Mouse (Mus musculus): ENCODE data around the gene Eif2ak4.

Eif2ak4 gene

GRCm38 (mm10) chr2:118388341-118389335 lies at the start of gene Eif2ak4:
Eif2ak4 (plus strand) TSS chr2:118388618.
- peak; percentile 100 for DNase-seq

GRCm38 (mm10) chr2:118341295-118341694 lies 47.1 kb upstream of the Eif2ak4 start:
- no peak for DNase-seq

GRCm38 (mm10) chr2:118343897-118344296 lies 44.5 kb upstream of the Eif2ak4 start:
- DNase-seq: no peak

GRCm38 (mm10) chr2:118345535-118345934 lies 42.9 kb upstream of the Eif2ak4 start:
- no peak for DNase-seq

GRCm38 (mm10) chr2:118353498-118353897 lies 34.9 kb upstream of the Eif2ak4 start:
- DNase-seq: peak in 1 of 2 experiments; percentile 5

DNA sequence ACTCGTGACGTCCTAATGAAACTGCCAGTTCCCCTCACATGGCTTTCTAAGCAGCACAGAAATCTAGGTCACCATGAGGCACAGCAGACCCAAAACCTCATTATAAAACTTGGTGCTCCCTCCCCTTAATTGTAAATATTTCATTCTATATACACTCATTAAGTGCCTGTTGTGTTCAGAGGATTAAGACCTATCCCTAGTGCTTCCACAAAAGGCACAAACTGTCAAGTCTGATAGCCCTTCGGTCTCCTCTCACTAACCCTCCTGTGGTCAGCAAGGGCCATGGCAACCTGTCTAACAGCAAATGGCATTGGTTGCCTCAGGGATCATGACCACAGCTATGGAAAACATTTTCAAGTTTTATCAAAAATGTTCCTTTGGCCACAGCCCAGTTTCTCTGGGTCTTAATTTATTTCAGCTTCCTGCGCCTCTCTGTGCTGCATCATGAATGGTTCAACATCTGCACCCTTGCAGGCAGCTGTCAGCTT lies 34.5 kb upstream of the Eif2ak4 start:
- DNase-seq: peak in 1 of 2 experiments; percentile 5

- no peak for DNase-seq
Measured at GRCm38 (mm10) chr2:118355138-118355719, 33.2 kb upstream of the Eif2ak4 start.

DNA sequence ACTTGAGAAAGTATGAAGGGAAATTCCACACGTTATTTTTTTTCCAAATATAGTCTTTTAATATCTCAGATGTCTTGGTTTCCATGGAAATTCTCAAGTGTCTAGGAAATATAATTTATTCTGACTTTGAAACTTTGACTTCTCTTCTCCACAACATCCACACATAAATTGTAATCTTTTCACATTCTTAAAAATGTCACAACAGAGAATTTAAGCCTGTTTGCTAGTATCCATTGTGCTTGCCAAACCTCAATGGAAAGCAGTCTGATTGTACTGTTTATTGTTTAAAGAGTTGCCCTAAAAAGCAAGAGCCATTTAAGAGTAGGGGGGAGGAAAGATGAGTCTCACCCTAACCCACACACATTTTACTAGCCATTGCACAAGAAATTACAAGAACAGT lies 16.6 kb upstream of the Eif2ak4 start:
- no peak for DNase-seq

GRCm38 (mm10) chr2:118372561-118372900 lies 15.9 kb upstream of the Eif2ak4 start:
- DNase-seq: no peak

GRCm38 (mm10) chr2:118372901-118373571 lies 15.4 kb upstream of the Eif2ak4 start, which contains the start of gene Gpr176:
Gpr176 (minus strand) TSS chr2:118373419.
- peak in 1 of 2 experiments; percentile 3 for DNase-seq

DNA sequence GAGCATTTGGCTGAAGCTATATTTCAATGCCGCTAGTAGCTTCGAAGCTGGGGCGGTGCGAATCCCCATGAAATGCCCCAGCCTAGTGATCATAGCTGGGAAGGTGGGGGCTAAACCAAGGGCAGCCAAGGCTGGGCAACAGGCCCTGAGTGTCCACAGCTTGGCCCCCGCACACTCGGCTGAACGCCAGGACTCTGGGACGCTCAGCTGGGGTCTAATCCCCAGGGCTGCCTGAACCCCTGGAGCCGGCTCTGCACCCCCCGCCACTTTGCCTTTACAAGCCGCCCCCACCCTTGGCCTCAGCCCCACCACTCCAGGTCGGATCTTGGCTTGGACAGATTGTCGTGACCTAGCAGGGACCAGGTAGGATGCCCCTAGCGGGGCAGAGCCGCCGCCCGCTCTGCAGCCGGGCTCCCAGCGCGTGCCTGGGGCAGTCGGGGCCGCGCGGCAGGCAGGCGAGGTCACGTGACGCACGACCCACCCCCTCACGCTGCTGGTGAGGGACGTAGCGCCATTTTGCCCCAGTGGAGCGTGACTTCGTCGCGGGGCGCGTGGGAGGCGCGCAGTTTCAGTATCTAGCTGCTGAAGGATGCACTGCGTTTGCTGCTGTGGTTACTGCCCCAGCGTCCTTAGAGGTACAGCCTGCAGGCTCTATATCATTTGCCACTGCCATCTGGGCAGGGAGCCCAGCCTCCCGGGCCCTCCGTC lies 14.7 kb upstream of the Eif2ak4 start:
- peak; percentile 32 to 46 for DNase-seq

- no peak for DNase-seq
Measured at GRCm38 (mm10) chr2:118375522-118375921, 12.9 kb upstream of the Eif2ak4 start.

DNA sequence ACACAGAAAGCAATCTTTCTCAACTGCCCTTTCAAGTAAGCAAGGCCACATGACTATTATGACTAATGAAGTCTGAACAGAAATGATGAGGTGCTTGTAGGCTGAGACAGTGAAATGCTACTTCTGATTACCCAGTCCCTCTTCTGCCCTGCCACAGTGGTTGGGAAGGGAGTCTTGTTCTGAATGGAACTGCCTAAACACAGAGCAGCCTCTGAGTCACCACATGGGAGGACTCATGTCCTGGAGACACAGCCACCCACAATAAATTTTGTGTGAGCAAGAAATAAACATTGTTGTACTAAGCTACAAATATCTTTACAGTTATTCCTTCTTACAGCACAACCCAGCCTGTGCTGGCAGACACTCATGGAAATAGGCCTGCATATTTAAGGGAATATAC lies 12.5 kb upstream of the Eif2ak4 start:
- no peak for DNase-seq

DNA sequence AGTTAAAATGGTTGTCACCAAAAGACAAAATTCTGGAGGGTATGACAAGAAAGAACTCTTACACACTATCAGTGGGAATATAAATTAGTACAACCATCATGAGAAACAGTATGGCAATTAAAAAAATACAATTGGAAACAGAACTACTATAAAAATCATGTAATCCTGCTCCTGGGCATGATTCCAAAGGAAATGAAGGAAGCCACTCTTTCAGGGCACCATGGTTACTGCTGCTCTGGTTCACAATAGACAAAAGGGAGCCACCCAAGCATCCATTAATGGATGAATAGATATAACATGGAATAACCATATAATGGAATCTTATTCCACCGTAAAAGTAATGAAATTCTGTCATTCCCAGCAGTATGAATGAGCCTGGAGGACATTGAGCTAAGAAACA lies 8.7 kb upstream of the Eif2ak4 start:
- no peak for DNase-seq

DNA sequence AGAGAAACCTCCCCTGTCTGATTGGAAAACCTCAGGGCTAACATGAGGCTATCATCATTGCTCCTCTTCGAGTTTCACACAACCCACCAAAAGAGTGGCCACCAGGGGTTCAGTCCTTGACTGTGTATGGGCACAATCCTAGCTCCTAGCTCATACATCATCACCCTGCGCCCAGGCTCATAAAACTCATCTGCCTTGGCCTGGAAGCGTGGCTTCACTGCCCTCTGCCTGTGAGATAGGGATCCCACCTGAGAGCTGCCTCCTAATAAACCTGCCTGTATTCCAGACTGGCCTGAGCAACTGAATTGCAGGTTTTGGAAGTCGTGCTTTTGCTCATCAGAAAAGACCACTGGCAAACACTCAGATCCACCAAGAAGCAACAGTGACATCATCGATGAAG lies 5.0 kb upstream of the Eif2ak4 start:
- no peak for DNase-seq

DNA sequence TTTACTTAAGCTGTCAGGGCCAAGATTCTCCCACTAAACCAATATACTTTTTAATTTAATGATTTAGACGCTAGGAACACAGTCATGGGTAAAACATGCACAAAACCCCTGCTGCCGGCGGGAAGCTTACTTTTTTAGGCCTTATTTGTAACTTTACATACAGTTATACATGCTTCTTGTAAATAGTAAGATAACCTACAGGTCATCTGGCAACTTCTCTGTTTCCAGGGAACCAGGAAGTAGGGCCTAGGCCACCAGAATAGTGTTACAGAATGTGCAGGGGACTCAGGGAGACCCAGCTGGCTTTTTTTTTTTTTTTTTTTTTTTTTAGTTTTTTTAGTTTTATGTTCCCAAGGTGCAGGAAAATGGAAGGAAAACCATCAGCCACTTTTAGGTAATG lies 1.2 kb downstream of the Eif2ak4 start:
- DNase-seq: no peak

DNA sequence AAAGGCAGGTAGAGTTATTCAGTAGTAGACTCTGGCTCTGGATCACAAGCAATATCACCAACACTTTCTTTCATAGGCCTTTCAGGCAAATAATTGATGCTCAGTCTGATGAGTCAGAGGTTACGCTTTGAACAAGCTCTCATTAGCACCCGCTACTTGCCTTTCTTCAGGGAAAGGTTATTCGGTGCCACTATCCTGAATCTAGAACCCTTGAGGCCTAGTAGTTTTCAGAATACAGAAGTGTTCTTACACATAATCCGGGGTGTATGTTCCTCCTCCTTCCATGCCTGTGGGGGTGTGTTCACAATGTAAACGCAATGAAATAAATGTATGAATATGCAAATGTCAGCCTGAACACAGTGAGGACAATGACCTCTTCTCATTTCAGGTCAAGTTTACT lies 1.7 kb downstream of the Eif2ak4 start:
- no peak for DNase-seq

DNA sequence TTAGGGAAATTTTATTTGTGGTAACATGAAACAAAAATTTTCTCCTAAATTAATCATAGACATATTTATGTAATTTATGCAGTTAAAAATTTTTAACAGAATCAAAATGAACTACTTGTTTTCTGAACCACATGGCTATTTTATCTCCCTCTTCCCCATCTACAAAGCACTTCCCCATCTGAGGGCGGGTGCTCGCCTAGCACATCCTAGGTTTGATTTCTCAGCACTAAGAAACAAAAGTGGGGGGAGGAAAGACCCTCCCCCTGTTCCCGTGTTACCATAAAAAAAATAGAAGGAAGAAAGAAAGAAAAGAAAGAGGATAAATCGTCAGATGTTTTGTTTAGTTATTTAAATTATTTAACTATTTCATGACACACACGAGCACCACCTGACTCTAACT lies 2.8 kb downstream of the Eif2ak4 start:
- DNase-seq: no peak

DNA sequence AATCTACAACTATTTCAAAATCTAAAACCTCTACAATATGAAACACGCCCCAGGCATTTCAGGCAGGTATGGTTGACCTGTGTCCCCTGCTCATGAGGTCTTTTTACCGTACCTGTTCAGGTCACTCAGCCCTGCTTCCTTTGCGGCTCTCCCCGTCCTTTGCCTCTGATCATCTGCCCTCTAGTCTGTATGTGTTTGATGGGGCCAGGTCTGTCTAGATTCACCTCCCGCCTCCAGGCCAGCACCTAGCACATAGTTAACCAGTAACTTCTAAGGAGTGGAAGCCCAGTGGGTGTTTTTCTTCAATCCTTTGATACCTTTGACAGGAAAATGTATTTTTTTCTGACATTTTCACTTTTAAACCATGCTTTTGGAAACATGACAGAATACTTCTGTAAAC lies 11.3 kb downstream of the Eif2ak4 start:
- peak in 1 of 2 experiments; percentile 18 for DNase-seq

DNA sequence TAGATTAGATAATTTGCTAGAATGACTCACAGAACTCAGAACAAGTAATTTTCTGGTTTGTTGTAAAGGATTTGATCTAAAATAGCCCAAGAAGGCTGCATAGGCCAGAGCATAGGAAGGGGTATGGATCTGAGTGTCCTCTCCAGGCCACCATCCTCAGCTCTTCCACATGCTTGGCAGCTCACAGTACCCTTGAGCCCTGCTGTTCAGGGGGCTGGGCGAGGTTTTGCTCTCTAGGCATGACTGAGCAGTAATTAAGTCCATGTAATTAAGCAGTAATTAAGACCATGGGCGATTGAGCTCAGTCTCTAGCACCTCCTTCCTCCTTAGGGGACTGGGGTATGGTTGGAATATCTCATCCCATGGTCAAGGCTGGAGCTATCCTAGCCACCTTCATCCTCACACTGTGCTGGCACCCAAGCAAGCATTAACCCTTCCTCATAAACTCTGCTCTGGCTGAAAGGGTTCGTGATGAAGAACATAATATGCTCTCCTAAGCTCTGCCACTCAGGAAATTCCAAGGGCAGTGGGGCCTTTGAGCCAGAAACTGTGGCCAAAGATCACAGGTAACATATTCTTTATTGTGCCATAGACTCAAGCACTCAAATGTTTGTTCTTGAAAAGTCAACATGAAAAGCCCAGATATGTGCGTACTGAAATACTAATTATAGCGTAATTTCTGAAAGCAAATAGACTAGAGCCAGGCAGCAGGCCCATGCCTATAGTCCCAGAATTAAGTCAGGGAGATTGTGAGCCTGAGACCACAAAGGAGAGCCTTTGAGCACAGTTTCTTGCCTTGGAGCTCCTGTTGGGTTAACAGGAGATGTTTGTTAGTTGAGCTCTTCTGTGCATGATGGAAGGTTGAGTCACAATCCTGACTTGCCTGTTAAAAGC lies 13.7 kb downstream of the Eif2ak4 start:
- no peak for DNase-seq

GRCm38 (mm10) chr2:118404336-118404735 lies 15.9 kb downstream of the Eif2ak4 start:
- DNase-seq: no peak

DNA sequence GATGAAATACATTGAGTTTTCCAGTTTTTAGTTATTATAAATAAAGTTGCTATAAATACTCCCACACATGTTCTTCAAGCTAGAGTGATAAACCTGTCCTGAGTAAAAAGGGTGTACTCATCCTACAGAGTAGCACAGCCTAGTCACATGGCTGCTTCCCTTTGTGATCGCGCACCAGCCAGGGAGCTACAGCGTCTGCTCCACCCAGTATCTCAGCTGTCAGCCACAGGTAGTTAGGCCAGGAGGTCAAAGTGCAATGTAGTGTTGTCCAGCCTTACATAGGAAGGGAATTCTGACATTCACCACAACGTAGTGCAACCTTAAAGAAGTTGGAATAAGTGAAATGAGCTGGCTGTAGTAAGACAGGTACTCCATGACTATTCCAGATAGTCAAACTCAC lies 17.1 kb downstream of the Eif2ak4 start:
- no peak for DNase-seq

Data from kidney, adult 8-10 months (tissue).